Mouse (Mus musculus): ENCODE data around the gene Glipr1. TPM values are rescaled to one million over a fixed set of nuclear protein-coding genes. Genes with fewer than 3 reads are reported as not detected.

Glipr1 gene
- total RNA-seq, 2 experiments from 2014 or later: 0.53 to 0.75 TPM

- intact Hi-C loops (cut with DNase I): loop anchor here (10.0 kb wide), 1 partner anchor 832 kb away; no protein-coding TSS in a partner anchor
- peak; percentile 91 to 96 for DNase-seq (ENCODE audit: low spot score in 2 of 2)
These were observed 29.7 kb downstream of the Glipr1 start, which contains the start of gene Krr1 for GRCm38 (mm10) chr10:111972542-111973361. Krr1 (plus strand) TSS chr10:111972664.

- intact Hi-C loops (cut with DNase I): loop anchor here (10.0 kb wide), 1 partner anchor 833 kb away; no protein-coding TSS in a partner anchor
- DNase-seq (ENCODE audit: low spot score in 2 of 2): no peak
These were observed 30.5 kb downstream of the Glipr1 start for GRCm38 (mm10) chr10:111971929-111972328.

GRCm38 (mm10) chr10:111966394-111966793 lies 36.0 kb downstream of the Glipr1 start:
- intact Hi-C loops (cut with DNase I): no loop called here
- DNase-seq (ENCODE audit: low spot score in 2 of 2): no peak

- no peak for DNase-seq (ENCODE audit: low spot score in 2 of 2)
- intact Hi-C loops (cut with DNase I): loop anchor here (5.0 kb wide), 1 partner anchor 653 kb away; no protein-coding TSS in a partner anchor
These were observed 42.0 kb downstream of the Glipr1 start for GRCm38 (mm10) chr10:111960459-111960858.

- no peak for DNase-seq (ENCODE audit: low spot score in 2 of 2)
- intact Hi-C loops (cut with DNase I): no loop called here
These were observed 43.1 kb downstream of the Glipr1 start for GRCm38 (mm10) chr10:111959353-111959752.

- intact Hi-C loops (cut with DNase I): no loop called here
- DNase-seq (ENCODE audit: low spot score in 2 of 2): no peak
These were observed 44.4 kb downstream of the Glipr1 start for GRCm38 (mm10) chr10:111958046-111958421.

GRCm38 (mm10) chr10:111957271-111958045 lies 45.0 kb downstream of the Glipr1 start:
- peak; percentile 84 to 89 for DNase-seq (ENCODE audit: low spot score in 2 of 2)
- intact Hi-C loops (cut with DNase I): loop anchor here (1.0 kb wide), 1 partner anchor 454 kb away; no protein-coding TSS in a partner anchor

- intact Hi-C loops (cut with DNase I): no loop called here
- DNase-seq (ENCODE audit: low spot score in 2 of 2): no peak
These were observed 46.6 kb downstream of the Glipr1 start for GRCm38 (mm10) chr10:111955836-111956235.

- intact Hi-C loops (cut with DNase I): no loop called here
- no peak for DNase-seq (ENCODE audit: low spot score in 2 of 2)
These were observed 53.4 kb downstream of the Glipr1 start for GRCm38 (mm10) chr10:111949008-111949407.

- DNase-seq (ENCODE audit: low spot score in 2 of 2): no peak
- intact Hi-C loops (cut with DNase I): no loop called here
These were observed 54.4 kb downstream of the Glipr1 start for GRCm38 (mm10) chr10:111948041-111948440.

GRCm38 (mm10) chr10:111945563-111945962 lies 56.9 kb downstream of the Glipr1 start:
- intact Hi-C loops (cut with DNase I): no loop called here
- no peak for DNase-seq (ENCODE audit: low spot score in 2 of 2)

GRCm38 (mm10) chr10:111943026-111943425 lies 59.4 kb downstream of the Glipr1 start:
- intact Hi-C loops (cut with DNase I): no loop called here
- DNase-seq (ENCODE audit: low spot score in 2 of 2): no peak

- intact Hi-C loops (cut with DNase I): no loop called here
- DNase-seq (ENCODE audit: low spot score in 2 of 2): no peak
These were observed 65.3 kb downstream of the Glipr1 start for GRCm38 (mm10) chr10:111937146-111937534.

GRCm38 (mm10) chr10:111936491-111937145 lies 65.8 kb downstream of the Glipr1 start:
- no peak for DNase-seq (ENCODE audit: low spot score in 2 of 2)
- intact Hi-C loops (cut with DNase I): no loop called here

GRCm38 (mm10) chr10:111936021-111936420 lies 66.4 kb downstream of the Glipr1 start:
- intact Hi-C loops (cut with DNase I): no loop called here
- no peak for DNase-seq (ENCODE audit: low spot score in 2 of 2)

Other genes starting within 250 kb of the Glipr1 start
- 10 to 100 TPM; 31.0 to 33.5 TPM for gene Krr1, start 30.0 kb downstream of the Glipr1 start, total RNA-seq (2021)
- gene Glipr1l1, start 57.6 kb upstream of the Glipr1 start, total RNA-seq (2021): not detected
- not detected for gene Glipr1l2, start 80.7 kb upstream of the Glipr1 start, total RNA-seq (2021)
- gene Glipr1l3, start 157.7 kb upstream of the Glipr1 start, total RNA-seq (2021): not detected
- gene Caps2, start 161.0 kb upstream of the Glipr1 start, total RNA-seq (2021): under 1 TPM; 0.20 to 0.34 TPM

Data from left cerebral cortex, postnatal 14 days (tissue).